Mouse (Mus musculus): Measurements from ENCODE around the gene Fxyd1.

The Fxyd1 gene

GRCm38 (mm10) chr7:31008889-31009288 is 48.1 kb downstream of the Fxyd1 start:
- no peak for DNase-seq

GRCm38 (mm10) chr7:31008175-31008574 is 48.8 kb downstream of the Fxyd1 start:
- DNase-seq, result no peak

- DNase-seq, result no peak
Measured at GRCm38 (mm10) chr7:31007775-31008174, 49.2 kb downstream of the Fxyd1 start.

- DNase-seq, result no peak
Measured at GRCm38 (mm10) chr7:31002650-31003049, 54.3 kb downstream of the Fxyd1 start.

Data from cerebellum, postnatal 10 days (tissue).